Mouse (Mus musculus): ENCODE results near the gene Msantd2.

- TF ChIP-seq CTCF (IDR thresholded peaks at IDR 0.05; ENCODE audit: low read depth): no peak
- TF ChIP-seq EP300 (IDR thresholded peaks at IDR 0.05; ENCODE audit: low read depth): peak; percentile 84
Measured at GRCm38 (mm10) chr9:37567019-37567418, 77.9 kb downstream of the Msantd2 start.
